ENCODE assay signal across 8 mouse cellular contexts in genomic region chr4:152173041-152173440, GRCm38 (mm10). TPM values are rescaled to one million over a fixed set of nuclear protein-coding genes. Genes with fewer than 3 reads are reported as not detected.
DNase-seq lines count a peak whose midpoint lies in the region; ATAC-seq and TF ChIP-seq lines count a peak whose summit lies in the region.

No protein-coding gene starts in this region.

- intact Hi-C loops in left cerebral cortex, postnatal 10 days (cut with DNase I), result loop anchor here (5.0 kb wide), 1 partner anchor 114 kb away; no protein-coding TSS in a partner anchor

- 3% methylated on average over 5 of the region's 5 CpGs for WGBS in hindbrain, embryonic 11.5 days
- 2% methylated on average over 5 of the region's 5 CpGs for WGBS in hindbrain, embryonic 13.5 days
- WGBS in heart, postnatal 0 days, result 1% methylated on average over 5 of the region's 5 CpGs

- ATAC-seq in hindbrain, embryonic 11.5 days (ENCODE audit: low FRiP score), result no peak
- ATAC-seq in hindbrain, embryonic 13.5 days (ENCODE audit: low FRiP score), result no peak
- ATAC-seq in heart, postnatal 0 days (ENCODE audit: insufficient read depth, low read depth), result no peak

- H3K4me2 ChIP-seq in hindbrain, embryonic 11.5 days (replicated peaks; ENCODE audit: low read depth, low read length), result no peak overlapping the region
- H3K4me2 ChIP-seq in hindbrain, embryonic 13.5 days, result no peak overlapping the region
- H3K4me2 ChIP-seq in heart, postnatal 0 days (ENCODE audit: low read depth, low read length), result no peak overlapping the region

- no peak overlapping the region for H3K4me3 ChIP-seq in hindbrain, embryonic 11.5 days (ENCODE audit: low read depth, low read length)
- H3K4me3 ChIP-seq in hindbrain, embryonic 13.5 days, result no peak overlapping the region
- H3K4me3 ChIP-seq in heart, postnatal 0 days (ENCODE audit: low read depth, low read length), result no peak overlapping the region

- H3K9ac ChIP-seq in hindbrain, embryonic 11.5 days (ENCODE audit: low read depth, low read length), result no peak overlapping the region
- H3K9ac ChIP-seq in hindbrain, embryonic 13.5 days, result no peak overlapping the region
- no peak overlapping the region for H3K9ac ChIP-seq in heart, postnatal 0 days (replicated peaks; ENCODE audit: low read depth, low read length)

- no peaks in the 10 kb centered on the region for H3K4me1 ChIP-seq in hindbrain, embryonic 11.5 days (replicated peaks; ENCODE audit: control insufficient read depth, insufficient read depth, low read length)
- H3K4me1 ChIP-seq in hindbrain, embryonic 13.5 days (replicated peaks), result peaks cover 7% of the 10 kb centered on the region
- H3K4me1 ChIP-seq in heart, postnatal 0 days (ENCODE audit: control insufficient read depth, insufficient read depth), result peaks cover 5% of the 10 kb centered on the region; the same call in 1 of the 2 replicates

- H3K9me3 ChIP-seq in hindbrain, embryonic 11.5 days (ENCODE audit: control insufficient read depth, low read length), result no peaks in the 10 kb centered on the region
- no peaks in the 10 kb centered on the region for H3K9me3 ChIP-seq in hindbrain, embryonic 13.5 days
- no peaks in the 10 kb centered on the region for H3K9me3 ChIP-seq in heart, postnatal 0 days (replicated peaks; ENCODE audit: control insufficient read depth, low read length)

- H3K36me3 ChIP-seq in hindbrain, embryonic 11.5 days (ENCODE audit: control insufficient read depth, insufficient read depth, low read length), result no peaks in the 10 kb centered on the region
- no peaks in the 10 kb centered on the region for H3K36me3 ChIP-seq in hindbrain, embryonic 13.5 days
- no peaks in the 10 kb centered on the region for H3K36me3 ChIP-seq in heart, postnatal 0 days (replicated peaks; ENCODE audit: control insufficient read depth, insufficient read depth, low read length)

- peak; percentile 85 for TF ChIP-seq CTCF in heart, postnatal 0 days (IDR thresholded peaks at IDR 0.05; ENCODE audit: low read depth)

- H3K27ac ChIP-seq in hindbrain, embryonic 11.5 days (ENCODE audit: low read depth, low read length), result no peak overlapping the region
- no peak overlapping the region for H3K27ac ChIP-seq in hindbrain, embryonic 13.5 days
- H3K27ac ChIP-seq in heart, postnatal 0 days (ENCODE audit: low read depth), result no peak overlapping the region

- DNase-seq in hindbrain, embryonic 11.5 days (ENCODE audit: low spot score), result peak; percentile 86
- DNase-seq in R1 (ENCODE audit: low read depth, low spot score), result peak; percentile 87
- peak; percentile 87 to 94 for DNase-seq in cerebellum, postnatal 36 days
- peak; percentile 63 for DNase-seq in heart, postnatal 0 days (ENCODE audit: low spot score)
- peak; percentile 72 to 74 for DNase-seq in left cerebral cortex, postnatal 10 days (ENCODE audit: extremely low spot score in 1 of 2, low spot score in 2 of 2)
- peak; percentile 81 to 85 for DNase-seq in natural killer cell, adult 2 months (ENCODE audit: low spot score in 2 of 2)
- peak; percentile 70 for DNase-seq in testis, postnatal 14 days (ENCODE audit: low spot score)

- peaks cover 7% of the 10 kb centered on the region; the same call in 1 of the 2 replicates for H3K27me3 ChIP-seq in hindbrain, embryonic 11.5 days (ENCODE audit: control insufficient read depth, insufficient read depth, low read length)
- H3K27me3 ChIP-seq in hindbrain, embryonic 13.5 days, result peaks cover 67% of the 10 kb centered on the region
- H3K27me3 ChIP-seq in heart, postnatal 0 days (ENCODE audit: control insufficient read depth, insufficient read depth, low read length), result no peaks in the 10 kb centered on the region

- TF ChIP-seq EP300 in heart, postnatal 0 days (IDR thresholded peaks at IDR 0.05; ENCODE audit: low read depth), result no peak

RNA-seq across cellular contexts. Expression of gene Acot7, which starts 4.9 kb away (rescaled TPM):
- 116 and 125 TPM in 2 replicates for polyA plus RNA-seq in hindbrain, embryonic 11.5 days (2014; fragmentation: Nextera tagmentation; extraction: Ambion mirVana)
- 269 and 299 TPM in 2 replicates for polyA plus RNA-seq in hindbrain, embryonic 13.5 days (2015; fragmentation: Nextera tagmentation; extraction: Ambion mirVana)
- 17.9 and 39.5 TPM in 2 replicates for total RNA-seq in heart, postnatal 0 days (2014; rRNA removed; ENCODE audit: low replicate concordance)
- 68.8 and 73.5 TPM in 2 replicates for polyA plus RNA-seq in heart, postnatal 0 days (2015; fragmentation: Nextera tagmentation; extraction: Ambion mirVana)
- total RNA-seq in left cerebral cortex, postnatal 10 days (2021), result 100 to 1,000 TPM; 415 to 420 TPM

RNA-seq across cellular contexts. Expression of gene Hes2, which starts 14.4 kb away (rescaled TPM):
- polyA plus RNA-seq in hindbrain, embryonic 11.5 days (2014; fragmentation: Nextera tagmentation; extraction: Ambion mirVana), result 2.7 and 4.3 TPM in 2 replicates
- polyA plus RNA-seq in hindbrain, embryonic 13.5 days (2015; fragmentation: Nextera tagmentation; extraction: Ambion mirVana), result 0.34 and 1.8 TPM in 2 replicates
- total RNA-seq in heart, postnatal 0 days (2014; rRNA removed; ENCODE audit: low replicate concordance), result not detected in 2 replicates
- not detected in 2 replicates for polyA plus RNA-seq in heart, postnatal 0 days (2015; fragmentation: Nextera tagmentation; extraction: Ambion mirVana)
- total RNA-seq in left cerebral cortex, postnatal 10 days (2021), result not detected

RNA-seq across cellular contexts. Expression of gene Espn, which starts 20.9 kb away (rescaled TPM):
- polyA plus RNA-seq in hindbrain, embryonic 11.5 days (2014; fragmentation: Nextera tagmentation; extraction: Ambion mirVana), result 1.4 and 2.0 TPM in 2 replicates
- polyA plus RNA-seq in hindbrain, embryonic 13.5 days (2015; fragmentation: Nextera tagmentation; extraction: Ambion mirVana), result 0.09 and 0.22 TPM in 2 replicates
- 0.34 and 0.97 TPM in 2 replicates for total RNA-seq in heart, postnatal 0 days (2014; rRNA removed; ENCODE audit: low replicate concordance)
- polyA plus RNA-seq in heart, postnatal 0 days (2015; fragmentation: Nextera tagmentation; extraction: Ambion mirVana), result 0.69 and 0.87 TPM in 2 replicates
- total RNA-seq in left cerebral cortex, postnatal 10 days (2021), result under 1 TPM; 0.32 to 0.41 TPM

RNA-seq across cellular contexts. Expression of gene Tnfrsf25, which starts 57.3 kb away (rescaled TPM):
- polyA plus RNA-seq in hindbrain, embryonic 11.5 days (2014; fragmentation: Nextera tagmentation; extraction: Ambion mirVana), result 0.18 and 0.28 TPM in 2 replicates
- 1.00 and 1.3 TPM in 2 replicates for polyA plus RNA-seq in hindbrain, embryonic 13.5 days (2015; fragmentation: Nextera tagmentation; extraction: Ambion mirVana)
- 0.89 TPM in 1 of 2 replicates, not detected in the other for total RNA-seq in heart, postnatal 0 days (2014; rRNA removed; ENCODE audit: low replicate concordance)
- 0.75 and 1.2 TPM in 2 replicates for polyA plus RNA-seq in heart, postnatal 0 days (2015; fragmentation: Nextera tagmentation; extraction: Ambion mirVana)
- 1 to 10 TPM; 3.9 to 4.7 TPM for total RNA-seq in left cerebral cortex, postnatal 10 days (2021)
